Mouse (Mus musculus) liver, adult 2 months (tissue): ENCODE measurements at regions not wholly inside any gene's neighbourhood (a gene's known extent, or its start where the extent isn't known, plus 50 kb on each side); places are given as distances from the start of the nearest gene placed in this dataset.

Experiments used
- DNase-seq: peaks from one replicate; pipeline ENCODE4 v3.0.0-alpha.2; 2011; ENCODE audit warnings: low read depth, low spot score; ENCODE audit errors: extremely low read depth
- H3K27ac ChIP-seq: fragments of 200-500 bp; replicated peaks from 2 replicates; pipeline ENCODE4 v1.5.1; 2012; ENCODE audit warnings: low read depth, mild to moderate bottlenecking, control low read depth, inconsistent platforms, low read length; ENCODE audit not compliant: insufficient read depth
- H3K27me3 ChIP-seq: fragments of 200-500 bp; 2 replicates; pipeline ENCODE4 v1.6.1; 2012; ENCODE audit warnings: mild to moderate bottlenecking, moderate library complexity, low read length, inconsistent platforms; ENCODE audit not compliant: control insufficient read depth, insufficient read depth
- H3K36me3 ChIP-seq: fragments of 200-500 bp; 2 replicates; pipeline ENCODE4 v1.6.1; 2012; ENCODE audit warnings: low read length, inconsistent platforms; ENCODE audit not compliant: control insufficient read depth, insufficient read depth
- H3K4me1 ChIP-seq: fragments of 200-500 bp; 2 replicates; pipeline ENCODE4 v1.6.1; 2011; ENCODE audit warnings: low read length; ENCODE audit not compliant: control insufficient read depth, insufficient read depth
- H3K4me3 ChIP-seq: fragments of 200-500 bp; 2 replicates; pipeline ENCODE4 v1.5.1; 2011; ENCODE audit warnings: low read depth, mild to moderate bottlenecking, control low read depth, low read length, moderate library complexity; ENCODE audit not compliant: insufficient read depth
- H3K79me2 ChIP-seq: fragments of 200-500 bp; 2 replicates; pipeline ENCODE4 v1.6.1; 2012; ENCODE audit warnings: inconsistent platforms, mild to moderate bottlenecking, low read length, moderate library complexity; ENCODE audit not compliant: control insufficient read depth, insufficient read depth
- H3K9ac ChIP-seq: fragments of 200-500 bp; 2 replicates; pipeline ENCODE4 v1.6.1; 2012; ENCODE audit warnings: low read depth, mild to moderate bottlenecking, control low read depth, inconsistent platforms, low read length
- CTCF ChIP-seq: fragments of 200-500 bp; IDR thresholded peaks from 2 replicates; pipeline ENCODE4 v1.5.1; 2011; ENCODE audit warnings: low read depth, low read length, control low read depth
- POLR2A ChIP-seq: fragments of 200-500 bp; IDR thresholded peaks from 2 replicates; pipeline ENCODE4 v1.6.1; 2011; ENCODE audit warnings: low read length, control low read depth; ENCODE audit not compliant: insufficient read depth; ENCODE audit errors: extremely low read depth
- WGBS: fragments of 180-500 bp; shearing (Covaris S2); methylation state at CpG from one replicate; pipeline ENCODE4 v1.1.7; 2018; 5-methylcytosine and 5-hydroxymethylcytosine counted together

DNA sequence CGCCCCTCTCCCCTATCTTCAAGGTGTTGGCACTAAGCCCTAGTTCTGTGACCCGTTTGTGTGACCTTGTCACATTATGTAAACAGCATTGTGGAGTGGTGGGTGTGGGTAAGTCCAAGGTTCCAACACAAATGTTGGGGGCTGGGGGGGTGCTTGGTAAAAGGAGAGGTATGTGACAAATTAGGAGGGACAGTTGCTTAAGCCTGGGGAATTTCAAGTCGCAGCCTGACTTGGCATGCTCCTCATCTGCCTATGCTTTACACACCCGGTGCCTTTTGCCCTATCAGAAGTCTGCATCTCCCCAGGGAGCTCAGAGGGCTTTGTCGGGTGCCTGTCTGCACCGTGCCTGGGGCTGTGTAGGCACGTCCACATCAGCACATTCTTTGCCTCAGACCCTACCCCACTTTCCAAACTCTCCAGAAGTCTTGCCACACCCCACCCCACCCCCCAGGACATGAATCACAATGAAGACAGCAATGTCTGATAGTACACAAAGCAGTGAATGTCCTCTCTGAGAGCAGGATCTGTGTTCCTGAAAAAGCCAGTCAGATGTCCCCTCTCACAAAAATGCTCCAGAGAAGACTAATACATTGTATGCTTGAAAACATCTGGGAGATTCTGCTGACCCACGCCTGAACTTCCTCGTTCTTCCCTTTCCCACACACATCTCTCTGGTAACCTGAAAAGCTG, 61.6 kb upstream of the Abhd2 start:
- DNase-seq: no peak
- no peaks in the 10 kb centered on the region for H3K36me3 ChIP-seq
- 3% methylated on average over 9 of the region's 9 CpGs for WGBS
- H3K27me3 ChIP-seq: peaks cover 3% of the 10 kb centered on the region
- H3K79me2 ChIP-seq: no peaks in the 10 kb centered on the region
- peaks cover 7% of the 10 kb centered on the region; the same call in 1 of the 2 replicates for H3K4me1 ChIP-seq
- TF ChIP-seq CTCF (no peak), POLR2A (no peak)
- no peak overlapping the region for H3K27ac ChIP-seq
- no peak overlapping the region for H3K4me3 ChIP-seq
- H3K9ac ChIP-seq: no peak overlapping the region

DNA sequence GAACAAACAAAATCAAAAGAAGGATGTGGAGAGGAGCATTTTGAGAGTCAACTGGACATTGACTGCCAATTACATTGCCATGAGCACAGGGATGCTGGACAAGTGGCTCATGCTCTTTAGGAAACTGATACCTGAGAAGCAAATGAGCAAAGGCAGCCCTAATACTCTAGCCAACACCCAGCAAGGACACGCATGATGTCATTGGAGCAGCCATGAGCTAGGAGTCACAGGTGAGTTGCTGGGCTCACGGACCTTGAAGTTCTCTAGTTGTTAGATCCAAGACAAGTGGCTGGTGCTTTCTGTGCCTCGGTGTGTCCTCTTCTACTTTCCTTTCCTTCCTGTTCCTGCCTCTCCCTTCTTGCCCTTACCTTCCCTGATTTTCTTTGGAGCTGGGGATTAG, 60.8 kb upstream of the Abhd2 start:
- no peak for DNase-seq
- WGBS: 92% methylated on average over 3 of the region's 3 CpGs

DNA sequence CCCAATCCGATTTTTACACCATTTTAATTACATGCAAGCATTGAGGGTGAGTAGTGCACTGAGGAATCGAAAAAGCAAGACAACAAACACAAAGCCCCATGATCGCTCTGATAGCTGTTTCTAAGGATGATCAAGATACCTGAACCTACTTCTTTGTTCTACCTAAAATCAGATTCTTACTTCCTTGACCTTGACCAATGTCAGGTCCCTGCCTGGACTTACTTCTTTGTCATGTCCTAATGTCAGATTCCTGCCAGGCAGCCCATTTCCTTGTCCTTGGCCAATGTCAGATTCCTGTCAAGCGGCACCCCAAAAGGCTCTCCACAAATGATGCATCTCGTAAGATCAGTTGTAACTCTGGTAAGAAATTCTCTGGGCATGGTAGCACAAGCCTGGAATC, 58.0 kb upstream of the Abhd2 start:
- no peak for DNase-seq
- no peak overlapping the region for H3K9ac ChIP-seq
- H3K36me3 ChIP-seq: no peaks in the 10 kb centered on the region
- 93% methylated on average over 5 of the region's 5 CpGs for WGBS
- peaks cover 7% of the 10 kb centered on the region; the same call in 1 of the 2 replicates for H3K4me1 ChIP-seq
- H3K79me2 ChIP-seq: no peaks in the 10 kb centered on the region
- no peak overlapping the region for H3K4me3 ChIP-seq
- TF ChIP-seq CTCF (no peak), POLR2A (no peak)
- no peak overlapping the region for H3K27ac ChIP-seq
- peaks cover 3% of the 10 kb centered on the region for H3K27me3 ChIP-seq

More for the DNA sequence above, 60.8 kb upstream of the Abhd2 start:
- Histone ChIP-seq H3K4me1 (peaks cover 7% of the 10 kb centered on the region; the same call in 1 of the 2 replicates), H3K9ac (no peak overlapping the region), H3K27me3 (peaks cover 3% of the 10 kb centered on the region), H3K36me3 (no peaks in the 10 kb centered on the region), H3K4me3 (no peak overlapping the region), H3K27ac (no peak overlapping the region), H3K79me2 (no peaks in the 10 kb centered on the region)
- TF ChIP-seq CTCF (no peak), POLR2A (no peak)

DNA sequence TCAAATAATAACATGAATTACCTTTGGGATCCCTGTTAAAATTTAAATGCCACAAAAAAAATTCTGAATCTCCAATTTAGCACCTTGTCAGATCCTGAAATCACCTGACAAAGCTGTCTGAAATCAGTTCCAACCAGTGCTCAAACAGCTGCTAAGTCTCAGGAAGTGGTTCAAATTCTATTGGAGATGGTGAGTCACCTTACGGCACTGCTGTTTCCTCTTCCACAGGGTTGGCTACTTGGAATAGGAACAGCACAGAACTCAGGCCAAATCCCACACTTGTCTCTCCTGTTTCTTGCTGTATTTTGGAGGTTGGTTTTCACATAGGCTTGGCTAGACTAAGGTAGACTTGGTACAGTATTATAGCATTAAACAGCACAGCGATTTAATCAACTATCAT, 55.8 kb upstream of the Abhd2 start:
- Histone ChIP-seq H3K27ac (no peak overlapping the region), H3K36me3 (no peaks in the 10 kb centered on the region), H3K9ac (no peak overlapping the region), H3K27me3 (no peaks in the 10 kb centered on the region), H3K79me2 (no peaks in the 10 kb centered on the region), H3K4me3 (no peak overlapping the region), H3K4me1 (no peaks in the 10 kb centered on the region)
- WGBS: 89% methylated on average over 2 of the region's 2 CpGs
- no peak for DNase-seq
- no peak for TF ChIP-seq POLR2A
- no peak for TF ChIP-seq CTCF

DNA sequence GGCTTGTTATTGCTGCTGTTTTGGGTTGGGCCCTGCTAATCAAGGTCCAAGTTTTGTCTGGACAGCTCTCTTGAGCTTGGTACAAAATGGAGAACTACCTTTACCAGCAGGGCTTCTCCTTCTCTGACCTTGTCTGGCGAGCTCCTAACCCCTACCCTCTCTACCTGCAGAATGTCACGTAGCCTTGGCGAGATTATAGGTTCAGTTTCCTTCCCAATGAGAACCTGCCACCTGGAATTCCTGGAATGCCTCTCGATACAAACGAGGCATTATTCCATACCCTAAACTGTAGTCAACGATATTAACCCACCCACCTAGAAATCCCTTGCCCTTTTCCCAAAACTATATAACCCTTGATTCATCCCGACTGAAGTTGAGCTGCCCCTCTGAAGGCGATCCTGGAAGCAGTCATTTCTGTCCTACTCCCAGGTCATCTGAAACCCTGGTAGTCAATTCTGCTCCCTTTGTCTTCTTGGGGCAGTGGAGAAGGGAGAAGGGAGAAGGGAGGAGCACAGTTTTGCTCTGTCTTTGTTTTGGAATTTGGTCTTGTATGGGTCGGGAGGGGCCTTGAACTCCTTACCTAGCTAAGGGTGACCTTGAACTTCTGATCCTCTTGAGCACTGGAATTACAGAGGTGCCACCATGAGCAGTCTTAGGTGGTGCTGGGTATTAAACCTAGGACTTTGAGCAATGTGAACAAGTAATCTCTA, 50.2 kb upstream of the Abhd2 start:
- no peak for TF ChIP-seq CTCF
- TF ChIP-seq POLR2A: no peak
- no peak for DNase-seq
- 89% methylated on average over 9 of the region's 9 CpGs for WGBS
- H3K4me1 ChIP-seq: no peaks in the 10 kb centered on the region
- H3K27me3 ChIP-seq: no peaks in the 10 kb centered on the region
- H3K79me2 ChIP-seq: no peaks in the 10 kb centered on the region
- H3K27ac ChIP-seq: no peak overlapping the region
- no peaks in the 10 kb centered on the region for H3K36me3 ChIP-seq
- no peak overlapping the region for H3K4me3 ChIP-seq
- H3K9ac ChIP-seq: no peak overlapping the region
